Mouse (Mus musculus) CD4-positive, CD25-positive, alpha-beta regulatory T cell, adult 2 months (primary cell): ENCODE measurements at regions not wholly inside any gene's neighbourhood (a gene's known extent, or its start where the extent isn't known, plus 50 kb on each side); places are given as distances from the start of the nearest gene placed in this dataset.
A peak's percentile ranks its signal among the peaks of the same experiment; 100 is the strongest.

Source experiments
- DNase-seq: peaks from one replicate; pipeline ENCODE4 v3.0.0-alpha.2; 2012; ENCODE audit warnings: low read depth, low spot score

- DNase-seq = no peak
Observed at GRCm38 (mm10) chr3:133599731-133600130, 54.8 kb upstream of the Tet2 start.

- DNase-seq = no peak
Observed at GRCm38 (mm10) chr3:133600447-133601220, 55.7 kb upstream of the Tet2 start.

- no peak for DNase-seq
Observed at GRCm38 (mm10) chr3:133605460-133605859, 60.5 kb upstream of the Tet2 start.

- DNase-seq = no peak
Observed at GRCm38 (mm10) chr3:133608845-133609261, 63.9 kb upstream of the Tet2 start.

GRCm38 (mm10) chr3:133613836-133614711, 69.1 kb upstream of the Tet2 start:
- peak; percentile 55 for DNase-seq

- no peak for DNase-seq
Observed at GRCm38 (mm10) chr3:133614712-133615426, 69.9 kb upstream of the Tet2 start.

GRCm38 (mm10) chr3:133617036-133617435, 72.1 kb upstream of the Tet2 start:
- DNase-seq = no peak

GRCm38 (mm10) chr3:133618491-133618890, 73.6 kb upstream of the Tet2 start:
- no peak for DNase-seq

- DNase-seq = peak; percentile 28
Observed at GRCm38 (mm10) chr3:133623201-133623744, 78.3 kb upstream of the Tet2 start.

GRCm38 (mm10) chr3:133624079-133624875, 79.3 kb upstream of the Tet2 start:
- DNase-seq = no peak

GRCm38 (mm10) chr3:133625046-133625445, 80.1 kb upstream of the Tet2 start:
- no peak for DNase-seq

GRCm38 (mm10) chr3:133626442-133626841, 81.5 kb upstream of the Tet2 start:
- peak; percentile 7 for DNase-seq

- DNase-seq = no peak
Observed at GRCm38 (mm10) chr3:133627116-133627844, 82.3 kb upstream of the Tet2 start.

- DNase-seq = no peak
Observed at GRCm38 (mm10) chr3:133634306-133634705, 89.4 kb upstream of the Tet2 start.

- no peak for DNase-seq
Observed at GRCm38 (mm10) chr3:133645604-133646003, 100.7 kb upstream of the Tet2 start.

- no peak for DNase-seq
Observed at GRCm38 (mm10) chr3:133646449-133647059, 101.6 kb upstream of the Tet2 start.

GRCm38 (mm10) chr3:133650025-133650424, 105.1 kb upstream of the Tet2 start:
- DNase-seq = no peak

- no peak for DNase-seq
Observed at GRCm38 (mm10) chr3:133651996-133652395, 107.1 kb upstream of the Tet2 start.

GRCm38 (mm10) chr3:133659759-133660158, 114.8 kb upstream of the Tet2 start:
- no peak for DNase-seq

GRCm38 (mm10) chr3:133661303-133661702, 116.4 kb upstream of the Tet2 start:
- DNase-seq = no peak
